ENCODE assay signal across 15 mouse cellular contexts in the genomic region with DNA sequence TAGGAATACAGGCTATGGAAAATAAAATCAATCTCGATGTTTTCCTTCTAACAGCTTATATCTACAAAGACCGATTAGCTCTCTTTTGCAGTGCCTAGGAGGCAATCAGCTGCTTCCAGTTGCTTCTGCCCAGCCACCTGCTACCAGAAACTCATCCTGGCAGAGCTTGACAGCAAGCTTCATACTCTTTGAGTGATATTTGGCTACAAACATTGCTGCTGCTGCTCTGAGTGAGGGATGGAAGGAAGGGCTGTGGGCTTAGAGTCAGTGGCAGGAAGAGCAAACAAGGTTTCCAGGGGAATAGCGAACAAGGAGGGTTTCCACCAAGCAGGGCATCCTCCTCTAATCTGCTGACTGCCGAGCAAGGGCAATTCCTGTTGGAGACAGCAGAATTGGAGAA. TPM values are rescaled to one million over a fixed set of nuclear protein-coding genes. Genes with fewer than 3 reads are reported as not detected.
"Had no signal": no experiment of that assay in that cellular context is flagged by ENCODE, and none has a peak within 500 bp of the region (broad histone marks: within the 10 kb centered on the region; RNA-seq: fewer than 3 reads in every experiment).

No protein-coding gene starts in this region.

- H3K4me2 ChIP-seq: kidney, embryonic 15.5 days; liver, embryonic 11.5 days; liver, embryonic 15.5 days; midbrain, embryonic 12.5 days had no signal

- ATAC-seq: lung, postnatal 0 days had no signal

- H3K4me3 ChIP-seq: kidney, embryonic 15.5 days; limb, embryonic 10.5 days; liver, embryonic 15.5 days; midbrain, embryonic 12.5 days had no signal

- H3K36me3 ChIP-seq: kidney, embryonic 15.5 days; limb, embryonic 10.5 days; liver, embryonic 15.5 days; midbrain, embryonic 12.5 days had no signal

- DNase-seq: kidney, adult 2 months; kidney, postnatal 14 days; lung, adult 2 months; lung, postnatal 36 days; right cerebral cortex, postnatal 4 days; spleen, adult 18-20 months; thymus, adult 18-20 months; thymus, postnatal 14 days had no signal

- H3K9ac ChIP-seq: kidney, embryonic 15.5 days; liver, embryonic 15.5 days; midbrain, embryonic 12.5 days had no signal

- H3K27ac ChIP-seq: kidney, embryonic 15.5 days; limb, embryonic 10.5 days; liver, embryonic 15.5 days; midbrain, embryonic 12.5 days had no signal

- H3K9me3 ChIP-seq: kidney, embryonic 15.5 days; limb, embryonic 10.5 days; liver, embryonic 15.5 days; midbrain, embryonic 12.5 days had no signal

- H3K4me1 ChIP-seq: kidney, embryonic 15.5 days; limb, embryonic 10.5 days; liver, embryonic 15.5 days; midbrain, embryonic 12.5 days had no signal

RNA-seq across cellular contexts. Expression of a gene that starts 7.6 kb away (rescaled TPM):
- total RNA-seq: megakaryocyte progenitor cell, adult 5-6 weeks had no signal

RNA-seq across cellular contexts. Expression of a gene that starts 51.1 kb away (rescaled TPM):
- total RNA-seq: megakaryocyte progenitor cell, adult 5-6 weeks had no signal
